Mouse (Mus musculus) limb, embryonic 11.5 days (tissue): ENCODE data around the gene Clint1. TPM values are rescaled to one million over a fixed set of nuclear protein-coding genes. Genes with fewer than 3 reads are reported as not detected.

Experiments
- ATAC-seq: fragments of 200-750 bp; cut with Nextera tagmentation; 2 replicates; pipeline ENCODE4 v1.8.0; 2017; ENCODE audit warnings: low read depth; ENCODE audit not compliant: insufficient number of reproducible peaks, low FRiP score, low TSS enrichment
- DNase-seq: peaks from one replicate; pipeline ENCODE4 v3.0.0-alpha.2; 2015; ENCODE audit warnings: low spot score
- H3K27ac ChIP-seq: fragments of 300-500 bp; sonication (generic); replicated peaks from 2 replicates; pipeline ENCODE4 v1.5.1; 2014; ENCODE audit warnings: low read depth, mild to moderate bottlenecking, low read length
- H3K27me3 ChIP-seq: fragments of 300-500 bp; sonication (generic); 2 replicates; pipeline ENCODE4 v1.6.1; 2014; ENCODE audit warnings: mild to moderate bottlenecking, low read length, mixed read lengths; ENCODE audit not compliant: control insufficient read depth, insufficient read depth
- H3K36me3 ChIP-seq: fragments of 300-500 bp; sonication (generic); 2 replicates; pipeline ENCODE4 v1.6.1; 2014; ENCODE audit warnings: mild to moderate bottlenecking, low read length, moderate library complexity, mixed read lengths; ENCODE audit not compliant: control insufficient read depth, insufficient read depth
- H3K4me1 ChIP-seq: fragments of 300-500 bp; sonication (generic); 2 replicates; pipeline ENCODE4 v1.6.1; 2014; ENCODE audit warnings: low read length, mixed read lengths; ENCODE audit not compliant: control insufficient read depth, insufficient read depth
- H3K4me2 ChIP-seq: fragments of 300-500 bp; sonication (generic); 2 replicates; pipeline ENCODE4 v1.6.1; 2014; ENCODE audit warnings: low read depth, mild to moderate bottlenecking, moderate library complexity; ENCODE audit not compliant: severe bottlenecking
- H3K4me3 ChIP-seq: fragments of 300-500 bp; sonication (generic); 2 replicates; pipeline ENCODE4 v1.5.1; 2014; ENCODE audit warnings: low read depth, low read length
- H3K9ac ChIP-seq: fragments of 300-500 bp; sonication (generic); 2 replicates; pipeline ENCODE4 v1.6.1; 2014; ENCODE audit warnings: mild to moderate bottlenecking, low read length
- H3K9me3 ChIP-seq: fragments of 300-500 bp; sonication (generic); 2 replicates; pipeline ENCODE4 v1.6.1; 2016; ENCODE audit warnings: low read length; ENCODE audit not compliant: control insufficient read depth
- WGBS: fragments of 180-500 bp; shearing (Covaris S2); extraction: QIAGEN DNeasy Blood & Tissue Kit; methylation state at CpG from one replicate; pipeline ENCODE4 v1.1.7; 2014; 5-methylcytosine and 5-hydroxymethylcytosine counted together
- polyA plus RNA-seq: library from polyadenylated mRNA; unstranded; fragments of >200 nt; fragmentation: Nextera tagmentation; extraction: Ambion mirVana; gene quantifications from 2 replicates; pipeline ENCODE4 v1.2.1, GENCODE M21; 2014

The Clint1 gene
- polyA plus RNA-seq, 1 experiment from 2014 or later, result 77.6 TPM

- no peak overlapping the region for H3K4me2 ChIP-seq
- ATAC-seq (no peak), DNase-seq (no peak)
- no peak overlapping the region for H3K4me3 ChIP-seq
- no peaks in the 10 kb centered on the region for H3K9me3 ChIP-seq
- no peak overlapping the region for H3K27ac ChIP-seq
- H3K36me3 ChIP-seq, result no peaks in the 10 kb centered on the region
- H3K27me3 ChIP-seq, result no peaks in the 10 kb centered on the region
- H3K4me1 ChIP-seq, result no peaks in the 10 kb centered on the region; the same call in 1 of the 2 replicates
- no peak overlapping the region for H3K9ac ChIP-seq
- 82% methylated on average over 6 of the region's 6 CpGs for WGBS
Measured at GRCm38 (mm10) chr11:45881026-45881682, 29.3 kb downstream of the Clint1 start.

GRCm38 (mm10) chr11:45881683-45882068 lies 29.8 kb downstream of the Clint1 start:
- H3K9ac ChIP-seq, result no peak overlapping the region
- H3K27me3 ChIP-seq, result no peaks in the 10 kb centered on the region
- no peaks in the 10 kb centered on the region; the same call in 1 of the 2 replicates for H3K36me3 ChIP-seq
- H3K4me2 ChIP-seq, result no peak overlapping the region
- DNase-seq (peak; percentile 43), ATAC-seq (no peak)
- H3K4me3 ChIP-seq, result no peak overlapping the region
- no peak overlapping the region; the same call in 1 of the 2 replicates for H3K27ac ChIP-seq
- WGBS, result 59% methylated on average over 5 of the region's 5 CpGs
- no peaks in the 10 kb centered on the region for H3K9me3 ChIP-seq
- H3K4me1 ChIP-seq, result no peaks in the 10 kb centered on the region; the same call in 1 of the 2 replicates

DNA sequence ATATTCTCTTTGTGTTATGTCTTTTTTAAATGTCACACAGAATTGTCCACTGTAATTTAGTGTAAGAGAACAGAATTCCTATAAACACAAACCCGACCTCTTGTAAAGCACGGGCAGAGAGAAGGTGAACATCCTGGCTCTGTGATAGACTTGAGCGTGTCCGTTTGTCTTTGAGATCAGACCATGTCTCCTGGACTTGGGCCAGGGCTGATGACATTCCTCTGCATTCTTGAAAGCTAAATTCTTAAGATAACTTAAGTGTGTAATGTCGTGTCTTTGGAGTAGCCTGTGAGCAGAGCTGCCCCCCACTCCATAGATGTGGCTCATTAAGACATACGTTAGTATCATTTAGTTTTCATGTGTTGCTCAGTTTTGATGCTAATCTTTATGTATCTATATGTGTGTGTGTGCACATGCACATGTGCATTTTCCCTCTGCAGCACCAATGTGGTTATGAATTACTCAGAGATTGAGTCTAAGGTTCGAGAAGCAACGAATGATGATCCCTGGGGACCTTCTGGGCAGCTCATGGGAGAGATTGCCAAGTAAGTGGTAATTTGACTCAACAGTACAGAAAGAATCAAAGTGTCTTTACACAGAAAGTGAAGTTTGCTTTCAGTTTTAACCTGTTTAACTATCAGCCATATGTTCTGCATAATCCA lies 31.6 kb downstream of the Clint1 start:
- Histone ChIP-seq H3K27ac (no peak overlapping the region), H3K4me2 (no peak overlapping the region), H3K9ac (no peak overlapping the region)

DNA sequence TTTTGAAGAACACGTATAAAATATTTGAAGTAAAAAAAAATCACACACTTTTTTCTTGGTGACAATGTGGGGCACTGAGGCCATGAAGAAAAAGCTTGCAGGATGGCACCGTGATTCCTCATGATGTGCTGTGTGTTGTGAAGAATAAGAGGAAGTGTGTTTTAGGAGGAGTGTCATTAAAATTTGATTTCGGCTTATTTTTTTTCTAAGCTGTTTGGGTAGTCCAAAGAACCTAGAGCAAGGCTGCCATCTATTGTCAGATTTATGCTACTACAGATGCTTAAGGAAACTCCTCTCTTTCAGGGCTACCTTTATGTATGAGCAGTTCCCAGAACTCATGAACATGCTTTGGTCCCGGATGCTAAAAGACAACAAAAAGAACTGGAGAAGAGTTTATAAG lies 32.2 kb downstream of the Clint1 start:
- no peaks in the 10 kb centered on the region; the same call in 1 of the 2 replicates for H3K4me1 ChIP-seq
- ATAC-seq, result no peak
- no peaks in the 10 kb centered on the region for H3K27me3 ChIP-seq
- H3K4me2 ChIP-seq, result no peak overlapping the region
- no peak overlapping the region for H3K27ac ChIP-seq
- H3K9me3 ChIP-seq, result no peaks in the 10 kb centered on the region
- no peak overlapping the region for H3K9ac ChIP-seq
- H3K4me3 ChIP-seq, result no peak overlapping the region
- no peak for DNase-seq
- WGBS, result 68% methylated on average over 4 of the region's 4 CpGs
- peaks cover 5% of the 10 kb centered on the region; the same call in 1 of the 2 replicates for H3K36me3 ChIP-seq

More for the DNA sequence above, 31.6 kb downstream of the Clint1 start:
- Histone ChIP-seq H3K4me1 (no peaks in the 10 kb centered on the region; the same call in 1 of the 2 replicates), H3K27me3 (no peaks in the 10 kb centered on the region), H3K9me3 (no peaks in the 10 kb centered on the region), H3K4me3 (no peak overlapping the region), H3K36me3 (peaks cover 5% of the 10 kb centered on the region; the same call in 1 of the 2 replicates)
- ATAC-seq (no peak), DNase-seq (no peak)
- WGBS, result 81% methylated on average over 8 of the region's 8 CpGs

DNA sequence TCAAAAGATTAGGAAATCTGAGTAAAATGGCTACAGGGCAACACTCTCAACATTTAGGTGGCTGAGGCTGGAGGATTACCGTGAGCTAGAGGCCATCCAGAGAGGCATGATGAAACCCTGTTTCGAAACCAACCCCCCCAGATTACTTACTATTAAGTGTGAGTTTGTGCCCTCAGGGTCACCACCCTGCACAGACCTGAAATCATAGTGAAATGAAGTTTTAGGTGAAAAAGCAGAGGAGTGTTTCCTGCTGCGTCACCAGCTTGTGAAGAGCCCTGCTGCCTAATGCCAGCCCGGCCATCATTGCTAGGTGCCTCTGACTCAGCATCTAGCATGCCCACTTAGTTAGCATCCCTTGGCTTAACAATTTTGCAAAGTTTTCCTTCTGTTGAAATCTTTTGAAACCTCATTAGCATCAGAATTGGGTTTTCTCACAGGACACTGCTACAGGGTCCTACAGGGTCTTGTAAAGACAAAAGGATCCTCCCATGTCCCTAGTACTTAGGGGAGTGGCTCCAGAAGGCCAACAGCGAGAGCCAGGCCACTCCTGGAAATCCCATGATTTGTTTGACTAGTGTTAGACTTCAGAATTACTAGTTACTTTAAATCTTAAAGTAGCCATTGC lies 33.9 kb downstream of the Clint1 start:
- Histone ChIP-seq H3K9ac (no peak overlapping the region), H3K27ac (no peak overlapping the region), H3K4me1 (no peaks in the 10 kb centered on the region; the same call in 1 of the 2 replicates), H3K36me3 (peaks cover 7% of the 10 kb centered on the region; the same call in 1 of the 2 replicates), H3K27me3 (no peaks in the 10 kb centered on the region), H3K4me2 (no peak overlapping the region), H3K4me3 (no peak overlapping the region), H3K9me3 (no peaks in the 10 kb centered on the region)
- 87% methylated on average over 5 of the region's 5 CpGs for WGBS
- no peak for DNase-seq
- ATAC-seq, result no peak

- Histone ChIP-seq H3K4me3 (no peak overlapping the region), H3K36me3 (peaks cover 7% of the 10 kb centered on the region; the same call in 1 of the 2 replicates), H3K9me3 (no peaks in the 10 kb centered on the region), H3K4me1 (no peaks in the 10 kb centered on the region), H3K4me2 (no peak overlapping the region), H3K27me3 (no peaks in the 10 kb centered on the region), H3K9ac (no peak overlapping the region), H3K27ac (no peak overlapping the region)
- DNase-seq, result no peak
- ATAC-seq, result no peak
- 69% methylated on average over 5 of the region's 5 CpGs for WGBS
Measured at GRCm38 (mm10) chr11:45886596-45886995, 34.7 kb downstream of the Clint1 start.

- H3K4me2 ChIP-seq, result no peak overlapping the region
- 86% methylated on average over 9 of the region's 9 CpGs for WGBS
- peaks cover 10% of the 10 kb centered on the region; the same call in 1 of the 2 replicates for H3K36me3 ChIP-seq
- H3K27ac ChIP-seq, result no peak overlapping the region
- no peak overlapping the region for H3K9ac ChIP-seq
- H3K4me1 ChIP-seq, result no peaks in the 10 kb centered on the region
- DNase-seq, result no peak
- H3K4me3 ChIP-seq, result no peak overlapping the region
- no peaks in the 10 kb centered on the region for H3K9me3 ChIP-seq
- no peaks in the 10 kb centered on the region for H3K27me3 ChIP-seq
- no peak for ATAC-seq
Measured at GRCm38 (mm10) chr11:45888471-45889030, 36.7 kb downstream of the Clint1 start.

DNA sequence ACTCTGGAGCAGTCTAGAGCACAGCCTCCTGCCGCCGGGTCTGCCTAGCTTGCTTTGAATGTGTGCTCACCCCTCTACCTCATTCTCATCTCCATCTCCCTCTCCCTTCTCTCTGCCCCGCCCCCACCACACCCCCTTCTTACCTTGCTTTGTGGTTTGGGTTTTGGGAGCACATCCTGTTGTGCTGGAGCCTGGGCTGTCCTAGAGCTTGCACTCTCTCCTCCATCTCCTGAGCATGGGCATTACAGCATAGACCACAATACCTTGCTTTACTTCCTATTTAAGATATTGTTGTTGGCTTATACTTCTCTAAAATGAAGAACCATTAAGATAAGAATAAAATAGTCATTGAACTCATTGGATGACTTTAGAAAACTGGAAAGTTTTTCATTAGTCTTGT lies 38.1 kb downstream of the Clint1 start:
- peaks cover 21% of the 10 kb centered on the region; the same call in 1 of the 2 replicates for H3K36me3 ChIP-seq
- H3K4me1 ChIP-seq, result no peaks in the 10 kb centered on the region
- no peaks in the 10 kb centered on the region for H3K27me3 ChIP-seq
- H3K9ac ChIP-seq, result no peak overlapping the region
- H3K9me3 ChIP-seq, result no peaks in the 10 kb centered on the region
- H3K4me3 ChIP-seq, result no peak overlapping the region
- no peak for DNase-seq
- ATAC-seq, result no peak
- WGBS, result 83% methylated on average over 3 of the region's 3 CpGs
- H3K4me2 ChIP-seq, result no peak overlapping the region
- no peak overlapping the region for H3K27ac ChIP-seq
